Mouse (Mus musculus): ENCODE measurements around the gene Ddx24. TPM values are rescaled to one million over a fixed set of nuclear protein-coding genes. Genes with fewer than 3 reads are reported as not detected.
A peak's percentile ranks its signal among the peaks of the same experiment; 100 is the strongest.

The Ddx24 gene
- total RNA-seq, 1 experiment, result 107 TPM

DNA sequence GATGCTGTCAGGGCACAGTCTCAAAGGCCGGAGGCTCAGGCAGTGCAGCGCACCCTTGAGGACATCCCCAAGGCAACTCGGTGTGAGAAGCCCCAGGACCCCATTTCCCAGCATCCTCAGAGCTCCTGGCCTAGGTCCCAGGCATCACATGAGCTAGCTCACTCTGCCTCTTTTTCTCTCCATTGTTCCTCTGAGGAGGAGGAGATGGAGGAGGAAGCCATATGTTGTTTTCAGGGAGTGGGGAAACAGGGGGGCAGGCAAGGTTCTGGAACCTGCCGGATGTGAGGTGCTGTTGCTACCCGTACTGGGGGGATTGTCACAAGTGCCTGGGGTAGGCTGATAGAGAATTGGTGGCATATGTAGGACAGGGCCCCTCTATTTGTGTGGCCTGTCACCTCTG lies 49.5 kb downstream of the Ddx24 start:
- no peak overlapping the region for H3K27ac ChIP-seq (ENCODE audit: insufficient read depth, low read depth, low read length, poor library complexity, severe bottlenecking)
- TF ChIP-seq ZC3H11A (IDR thresholded peaks at IDR 0.05; ENCODE audit: borderline replicate concordance, low read depth, low read length) (no peak), HCFC1 (IDR thresholded peaks at IDR 0.05; ENCODE audit: borderline replicate concordance, insufficient read depth, low read length) (no peak), CHD2 (IDR thresholded peaks at IDR 0.05; ENCODE audit: low read depth, low read length) (no peak)
- no peak for DNase-seq (ENCODE audit: low read depth, low spot score)
- in situ Hi-C loops (cut with MboI; ENCODE audit: low sequenced_read_pairs in 2 of 2, unreplicated experiment in 2 of 2), result no loop called here
- H3K9me3 ChIP-seq (ENCODE audit: control insufficient read depth, insufficient read depth, low read depth, low read length), result no peaks in the 10 kb centered on the region
- no peak overlapping the region for H3K4me3 ChIP-seq (ENCODE audit: insufficient read depth in 1 of 2, low read depth in 1 of 2, low read length in 2 of 2, poor library complexity in 1 of 2, severe bottlenecking in 1 of 2)
- no peak overlapping the region for H3K9ac ChIP-seq (ENCODE audit: insufficient read depth, low read depth, low read length, poor library complexity, severe bottlenecking)
- no peaks in the 10 kb centered on the region for H3K4me1 ChIP-seq (ENCODE audit: control insufficient read depth in 2 of 2, insufficient read depth in 2 of 2, low read length in 2 of 2, poor library complexity in 1 of 2)
- no peaks in the 10 kb centered on the region for H3K36me3 ChIP-seq (ENCODE audit: control insufficient read depth, insufficient read depth, low read length, poor library complexity, severe bottlenecking)

GRCm38 (mm10) chr12:103373530-103374236 lies 51.9 kb downstream of the Ddx24 start:
- TF ChIP-seq CHD2 (IDR thresholded peaks at IDR 0.05; ENCODE audit: low read depth, low read length), result no peak
- no peak for TF ChIP-seq MAFK (IDR thresholded peaks at IDR 0.05; ENCODE audit: insufficient read depth, low read depth, low read length)
- TF ChIP-seq HCFC1 (IDR thresholded peaks at IDR 0.05; ENCODE audit: borderline replicate concordance, insufficient read depth, low read length), result no peak
- TF ChIP-seq ZNF384 (IDR thresholded peaks at IDR 0.05; ENCODE audit: low read depth, low read length), result no peak
- TF ChIP-seq ZC3H11A (IDR thresholded peaks at IDR 0.05; ENCODE audit: borderline replicate concordance, low read depth, low read length), result no peak
- H3K4me3 ChIP-seq (ENCODE audit: insufficient read depth in 1 of 2, low read depth in 1 of 2, low read length in 2 of 2, poor library complexity in 1 of 2, severe bottlenecking in 1 of 2), result no peak overlapping the region
- H3K9me3 ChIP-seq (ENCODE audit: control insufficient read depth, insufficient read depth, low read depth, low read length), result no peaks in the 10 kb centered on the region
- no peak overlapping the region for H3K9ac ChIP-seq (ENCODE audit: insufficient read depth, low read depth, low read length, poor library complexity, severe bottlenecking)
- DNase-seq (ENCODE audit: low read depth, low spot score), result no peak
- in situ Hi-C loops (cut with MboI; ENCODE audit: low sequenced_read_pairs in 2 of 2, unreplicated experiment in 2 of 2), result no loop called here
- H3K4me1 ChIP-seq (ENCODE audit: control insufficient read depth in 2 of 2, insufficient read depth in 2 of 2, low read length in 2 of 2, poor library complexity in 1 of 2), result no peaks in the 10 kb centered on the region
- H3K36me3 ChIP-seq (ENCODE audit: control insufficient read depth, insufficient read depth, low read length, poor library complexity, severe bottlenecking), result no peaks in the 10 kb centered on the region
- H3K27ac ChIP-seq (ENCODE audit: insufficient read depth, low read depth, low read length, poor library complexity, severe bottlenecking), result no peak overlapping the region

DNA sequence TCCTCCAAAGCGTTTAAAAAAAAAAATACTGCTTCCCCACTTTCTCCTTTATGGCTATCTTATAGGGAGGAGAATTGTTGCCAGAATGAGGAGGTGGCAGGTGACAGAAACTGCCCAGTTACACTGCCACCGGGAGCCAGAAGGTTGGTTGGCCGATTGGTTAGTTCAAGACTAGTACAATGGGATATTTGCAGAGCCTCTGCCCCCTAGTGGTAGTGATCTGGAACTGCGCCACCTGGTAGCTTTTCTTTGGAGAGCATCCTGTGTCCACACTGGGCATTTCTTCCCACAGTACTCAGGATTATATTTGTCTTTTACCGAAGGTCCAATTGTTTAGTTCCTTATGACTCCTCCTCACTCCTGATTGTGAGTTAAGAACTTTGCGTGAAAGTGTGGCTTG lies 53.9 kb downstream of the Ddx24 start:
- H3K9me3 ChIP-seq (ENCODE audit: control insufficient read depth, insufficient read depth, low read depth, low read length), result no peaks in the 10 kb centered on the region
- H3K9ac ChIP-seq (ENCODE audit: insufficient read depth, low read depth, low read length, poor library complexity, severe bottlenecking), result no peak overlapping the region
- H3K27ac ChIP-seq (ENCODE audit: insufficient read depth, low read depth, low read length, poor library complexity, severe bottlenecking), result no peak overlapping the region
- no peaks in the 10 kb centered on the region for H3K4me1 ChIP-seq (ENCODE audit: control insufficient read depth in 2 of 2, insufficient read depth in 2 of 2, low read length in 2 of 2, poor library complexity in 1 of 2)
- TF ChIP-seq CHD2 (IDR thresholded peaks at IDR 0.05; ENCODE audit: low read depth, low read length) (no peak), ZNF384 (IDR thresholded peaks at IDR 0.05; ENCODE audit: low read depth, low read length) (no peak), HCFC1 (IDR thresholded peaks at IDR 0.05; ENCODE audit: borderline replicate concordance, insufficient read depth, low read length) (no peak), ZC3H11A (IDR thresholded peaks at IDR 0.05; ENCODE audit: borderline replicate concordance, low read depth, low read length) (no peak), MAFK (IDR thresholded peaks at IDR 0.05; ENCODE audit: insufficient read depth, low read depth, low read length) (no peak)
- DNase-seq (ENCODE audit: low read depth, low spot score), result peak; percentile 58
- in situ Hi-C loops (cut with MboI; ENCODE audit: low sequenced_read_pairs in 2 of 2, unreplicated experiment in 2 of 2), result no loop called here
- no peaks in the 10 kb centered on the region for H3K36me3 ChIP-seq (ENCODE audit: control insufficient read depth, insufficient read depth, low read length, poor library complexity, severe bottlenecking)
- no peak overlapping the region for H3K4me3 ChIP-seq (ENCODE audit: insufficient read depth in 1 of 2, low read depth in 1 of 2, low read length in 2 of 2, poor library complexity in 1 of 2, severe bottlenecking in 1 of 2)

DNA sequence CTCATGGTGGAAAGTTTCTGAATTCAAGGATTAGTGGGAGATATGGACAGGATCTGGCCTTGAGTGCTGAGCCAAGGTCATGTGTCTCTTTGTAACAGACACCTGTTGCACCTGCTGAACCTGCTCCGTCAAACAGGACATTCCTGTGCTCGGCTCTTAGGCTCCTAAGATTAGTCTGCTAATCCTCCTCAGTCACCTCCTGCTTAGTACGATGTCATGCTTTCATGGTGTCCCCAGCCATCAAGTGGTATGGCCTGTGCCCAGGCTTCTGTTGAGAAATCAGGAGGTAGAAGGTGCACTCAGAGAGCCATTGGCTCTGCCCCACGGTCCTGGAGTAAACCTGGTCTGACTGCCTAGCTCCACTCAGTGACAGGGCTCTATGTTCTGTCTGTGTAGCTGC lies 54.8 kb downstream of the Ddx24 start:
- H3K27ac ChIP-seq (ENCODE audit: insufficient read depth, low read depth, low read length, poor library complexity, severe bottlenecking), result no peak overlapping the region
- TF ChIP-seq HCFC1 (IDR thresholded peaks at IDR 0.05; ENCODE audit: borderline replicate concordance, insufficient read depth, low read length) (no peak), ZNF384 (IDR thresholded peaks at IDR 0.05; ENCODE audit: low read depth, low read length) (no peak), CHD2 (IDR thresholded peaks at IDR 0.05; ENCODE audit: low read depth, low read length) (no peak), ZC3H11A (IDR thresholded peaks at IDR 0.05; ENCODE audit: borderline replicate concordance, low read depth, low read length) (no peak), MAFK (IDR thresholded peaks at IDR 0.05; ENCODE audit: insufficient read depth, low read depth, low read length) (no peak)
- no peaks in the 10 kb centered on the region for H3K4me1 ChIP-seq (ENCODE audit: control insufficient read depth in 2 of 2, insufficient read depth in 2 of 2, low read length in 2 of 2, poor library complexity in 1 of 2)
- H3K9ac ChIP-seq (ENCODE audit: insufficient read depth, low read depth, low read length, poor library complexity, severe bottlenecking), result no peak overlapping the region
- in situ Hi-C loops (cut with MboI; ENCODE audit: low sequenced_read_pairs in 2 of 2, unreplicated experiment in 2 of 2), result no loop called here
- H3K4me3 ChIP-seq (ENCODE audit: insufficient read depth in 1 of 2, low read depth in 1 of 2, low read length in 2 of 2, poor library complexity in 1 of 2, severe bottlenecking in 1 of 2), result no peak overlapping the region
- H3K36me3 ChIP-seq (ENCODE audit: control insufficient read depth, insufficient read depth, low read length, poor library complexity, severe bottlenecking), result no peaks in the 10 kb centered on the region
- no peak for DNase-seq (ENCODE audit: low read depth, low spot score)
- H3K9me3 ChIP-seq (ENCODE audit: control insufficient read depth, insufficient read depth, low read depth, low read length), result no peaks in the 10 kb centered on the region

DNA sequence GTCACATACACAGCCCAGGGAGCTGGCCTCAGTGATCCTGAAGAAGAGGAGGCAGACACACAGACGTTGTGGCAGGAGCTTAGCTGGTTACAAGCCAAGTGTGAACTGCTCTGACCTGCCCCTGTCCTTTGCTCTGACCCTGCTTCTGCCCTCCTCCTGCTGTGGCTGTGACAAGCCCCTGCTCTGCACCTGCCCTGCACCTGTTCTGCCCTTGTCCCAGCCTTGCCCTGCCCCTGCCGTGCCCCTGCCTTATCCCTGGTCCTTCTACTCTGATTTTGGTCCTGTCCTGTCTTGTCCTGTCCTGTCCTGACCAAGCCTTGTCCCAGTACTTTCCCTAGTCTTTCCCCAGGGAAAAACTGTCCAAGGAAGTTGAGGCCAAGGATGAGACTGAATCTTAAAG lies 56.9 kb downstream of the Ddx24 start:
- in situ Hi-C loops (cut with MboI; ENCODE audit: low sequenced_read_pairs in 2 of 2, unreplicated experiment in 2 of 2), result no loop called here
- H3K4me1 ChIP-seq (ENCODE audit: control insufficient read depth in 2 of 2, insufficient read depth in 2 of 2, low read length in 2 of 2, poor library complexity in 1 of 2), result no peaks in the 10 kb centered on the region
- no peaks in the 10 kb centered on the region for H3K9me3 ChIP-seq (ENCODE audit: control insufficient read depth, insufficient read depth, low read depth, low read length)
- no peak overlapping the region for H3K9ac ChIP-seq (ENCODE audit: insufficient read depth, low read depth, low read length, poor library complexity, severe bottlenecking)
- H3K4me3 ChIP-seq (ENCODE audit: insufficient read depth in 1 of 2, low read depth in 1 of 2, low read length in 2 of 2, poor library complexity in 1 of 2, severe bottlenecking in 1 of 2), result no peak overlapping the region
- no peak for TF ChIP-seq MAFK (IDR thresholded peaks at IDR 0.05; ENCODE audit: insufficient read depth, low read depth, low read length)
- TF ChIP-seq HCFC1 (IDR thresholded peaks at IDR 0.05; ENCODE audit: borderline replicate concordance, insufficient read depth, low read length), result no peak
- no peak for TF ChIP-seq CHD2 (IDR thresholded peaks at IDR 0.05; ENCODE audit: low read depth, low read length)
- no peak for TF ChIP-seq ZC3H11A (IDR thresholded peaks at IDR 0.05; ENCODE audit: borderline replicate concordance, low read depth, low read length)
- no peak for TF ChIP-seq ZNF384 (IDR thresholded peaks at IDR 0.05; ENCODE audit: low read depth, low read length)
- no peaks in the 10 kb centered on the region for H3K36me3 ChIP-seq (ENCODE audit: control insufficient read depth, insufficient read depth, low read length, poor library complexity, severe bottlenecking)
- no peak overlapping the region for H3K27ac ChIP-seq (ENCODE audit: insufficient read depth, low read depth, low read length, poor library complexity, severe bottlenecking)
- DNase-seq (ENCODE audit: low read depth, low spot score), result no peak

Data from ES-E14 (cell line).